Mouse (Mus musculus) heart, embryonic 16.5 days (tissue): ENCODE data around the gene Rrp8. TPM values are rescaled to one million over a fixed set of nuclear protein-coding genes. Genes with fewer than 3 reads are reported as not detected.

Experiments used
- ATAC-seq: fragments of 200-750 bp; cut with Nextera tagmentation; replicated peaks from 2 replicates; pipeline ENCODE4 v1.8.0; 2017; ENCODE audit warnings: moderate number of reproducible peaks; ENCODE audit not compliant: insufficient read depth, low FRiP score; ENCODE audit errors: extremely low read depth
- H3K27ac ChIP-seq: fragments of 300-500 bp; sonication (generic); 2 replicates; pipeline ENCODE4 v1.5.1; 2014; ENCODE audit warnings: mild to moderate bottlenecking, low read length, control low read depth, moderate library complexity
- H3K27me3 ChIP-seq: fragments of 300-500 bp; sonication (generic); 2 replicates; pipeline ENCODE4 v1.6.1; 2014; ENCODE audit warnings: low read length, mixed read lengths; ENCODE audit not compliant: control insufficient read depth, insufficient read depth
- H3K36me3 ChIP-seq: fragments of 300-500 bp; sonication (generic); 2 replicates; pipeline ENCODE4 v1.6.1; 2014; ENCODE audit not compliant: control insufficient read depth, insufficient read depth
- H3K4me1 ChIP-seq: fragments of 300-500 bp; sonication (generic); 2 replicates; pipeline ENCODE4 v1.6.1; 2014; ENCODE audit warnings: low read length, mixed read lengths; ENCODE audit not compliant: control insufficient read depth, insufficient read depth
- H3K4me2 ChIP-seq: fragments of 300-500 bp; sonication (generic); 2 replicates; pipeline ENCODE4 v1.6.1; 2014; ENCODE audit warnings: low read depth, mild to moderate bottlenecking, control low read depth, low read length
- H3K4me3 ChIP-seq: fragments of 300-500 bp; sonication (generic); 2 replicates; pipeline ENCODE4 v1.5.1; 2014; ENCODE audit warnings: mild to moderate bottlenecking, control low read depth, low read length
- H3K9ac ChIP-seq: fragments of 300-500 bp; sonication (generic); 2 replicates; pipeline ENCODE4 v1.6.1; 2014; ENCODE audit warnings: low read length, control low read depth
- H3K9me3 ChIP-seq: fragments of 300-500 bp; sonication (generic); replicated peaks from 2 replicates; pipeline ENCODE4 v1.6.1; 2016; ENCODE audit warnings: low read length; ENCODE audit not compliant: control insufficient read depth
- WGBS: fragments of 180-500 bp; shearing (Covaris S2); extraction: QIAGEN DNeasy Blood & Tissue Kit; methylation state at CpG from one replicate; pipeline ENCODE4 v1.1.7; 2014; 5-methylcytosine and 5-hydroxymethylcytosine counted together
- polyA plus RNA-seq: library from polyadenylated mRNA; unstranded; fragments of >200 nt; fragmentation: Nextera tagmentation; extraction: Ambion mirVana; gene quantifications from 2 replicates; pipeline ENCODE4 v1.2.1, GENCODE M21; 2015

Rrp8 gene
- polyA plus RNA-seq: 21.7 and 22.2 TPM in 2 replicates

DNA sequence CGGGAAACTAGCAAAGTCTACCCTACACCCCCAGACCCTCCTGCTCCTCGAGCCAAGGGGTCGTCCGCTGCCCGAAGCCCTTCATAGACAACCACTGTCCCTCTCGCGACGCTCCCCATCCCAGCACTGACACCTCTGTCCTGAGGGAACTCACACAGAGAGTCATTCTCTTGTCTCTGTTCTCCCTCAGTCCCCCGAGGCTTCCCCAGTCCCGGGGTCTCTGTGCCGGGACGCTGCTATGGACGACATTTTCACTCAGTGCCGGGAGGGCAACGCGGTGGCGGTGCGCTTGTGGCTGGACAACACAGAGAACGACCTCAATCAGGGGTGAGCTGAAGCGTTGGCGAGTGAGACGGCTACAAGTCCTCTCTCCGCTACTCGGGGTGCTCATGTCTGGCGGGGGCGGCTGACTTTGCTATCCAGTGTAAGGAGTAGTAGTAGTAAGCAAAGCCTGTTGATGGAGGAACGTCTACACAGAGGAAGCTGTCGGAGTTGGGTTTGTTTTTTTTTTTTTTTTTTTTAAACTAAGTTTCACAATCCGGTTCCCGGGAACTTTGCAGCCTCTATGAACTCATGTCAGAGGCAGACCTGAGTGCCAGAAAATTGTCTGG, at the start of gene Rrp8:
Gene Rrp8, minus strand, starts transcription at position 475 of the 611 bp plus-strand sequence.
- Histone ChIP-seq H3K27ac (peak within 1 kb of the TSS; percentile 98), H3K9me3 (no peaks in the 10 kb centered on the region), H3K27me3 (no peaks in the 10 kb centered on the region), H3K36me3 (peaks cover 39% of the 10 kb centered on the region), H3K4me3 (peak within 1 kb of the TSS; percentile 94), H3K9ac (peak within 1 kb of the TSS; percentile 98), H3K4me2 (peak within 1 kb of the TSS; percentile 86), H3K4me1 (peaks cover 23% of the 10 kb centered on the region)
- WGBS: under 1% methylated on average over 30 of the region's 30 CpGs
- peak; percentile 3; the same call in 1 of the 2 replicates for ATAC-seq

DNA sequence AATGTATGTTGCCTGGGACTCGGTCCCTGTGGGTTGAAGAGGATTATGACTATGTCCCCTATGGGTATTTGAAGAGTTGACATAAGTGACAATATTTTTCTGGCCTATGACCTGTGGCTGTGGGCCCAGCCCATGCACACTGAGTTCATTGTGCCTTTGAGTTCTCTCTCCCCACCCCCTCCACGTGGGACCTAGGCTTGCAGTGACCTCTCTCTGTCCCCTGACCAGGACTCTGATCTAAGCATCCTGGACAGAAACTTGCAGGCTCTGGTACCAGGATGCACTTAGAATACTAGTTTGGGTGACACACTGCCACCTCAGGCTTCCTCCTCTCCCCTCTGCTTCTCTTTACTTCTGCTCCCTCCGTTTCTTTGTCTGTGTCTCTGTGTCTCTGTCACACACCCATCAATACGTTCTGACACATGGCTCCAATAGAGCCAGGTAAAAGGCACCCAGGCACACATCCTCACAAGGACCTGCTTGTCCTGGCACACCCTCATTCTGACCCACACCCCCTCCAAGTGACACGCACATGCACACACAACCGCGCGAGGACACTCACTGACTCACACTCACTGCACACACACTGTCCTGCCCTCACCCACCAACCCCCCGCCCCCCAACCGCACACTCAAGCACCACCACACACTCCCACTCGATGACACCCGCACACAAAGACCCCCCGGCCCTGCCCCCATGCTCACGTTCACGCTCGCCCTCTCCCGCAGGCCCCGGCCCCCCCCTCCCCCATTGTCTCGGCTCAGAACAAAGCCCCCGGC, 49.5 kb upstream of the Rrp8 start:
- Histone ChIP-seq H3K9me3 (no peaks in the 10 kb centered on the region), H3K4me2 (peak overlapping the region; percentile 74), H3K36me3 (no peaks in the 10 kb centered on the region), H3K9ac (peak overlapping the region; percentile 82), H3K27me3 (peaks cover 18% of the 10 kb centered on the region), H3K27ac (peak overlapping the region; percentile 86), H3K4me1 (peaks cover 5% of the 10 kb centered on the region; the same call in 1 of the 2 replicates), H3K4me3 (peak overlapping the region; percentile 78)
- peak; percentile 53; the same call in 1 of the 2 replicates for ATAC-seq
- WGBS: 9% methylated on average over 18 of the region's 20 CpGs

DNA sequence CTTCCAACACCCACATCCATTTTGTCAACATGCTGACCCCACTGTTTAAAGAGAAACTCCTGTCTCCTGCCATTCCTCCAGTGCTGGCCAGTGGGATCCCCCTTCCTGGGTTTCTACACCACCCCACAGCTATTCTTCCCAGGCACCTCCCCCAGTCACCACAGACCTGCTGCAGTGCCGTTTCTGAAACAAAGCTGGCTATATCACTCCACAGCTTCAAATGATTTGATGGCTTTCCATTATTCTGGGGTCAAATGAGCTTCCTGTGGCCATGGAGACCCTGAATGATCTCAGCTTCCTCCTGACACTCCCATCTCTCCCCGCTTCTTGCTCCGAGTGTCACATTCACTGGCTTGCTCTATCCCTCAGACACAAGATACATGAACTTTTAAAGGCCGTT, 47.4 kb upstream of the Rrp8 start:
- no peak overlapping the region for H3K9ac ChIP-seq
- WGBS: 41% methylated on average over 4 of the region's 4 CpGs
- no peak for ATAC-seq
- H3K27me3 ChIP-seq: peaks cover 18% of the 10 kb centered on the region
- peak overlapping the region; percentile 28; the same call in 1 of the 2 replicates for H3K27ac ChIP-seq
- peak overlapping the region; percentile 20; the same call in 1 of the 2 replicates for H3K4me2 ChIP-seq
- no peaks in the 10 kb centered on the region for H3K36me3 ChIP-seq
- H3K4me3 ChIP-seq: no peak overlapping the region
- H3K4me1 ChIP-seq: peaks cover 5% of the 10 kb centered on the region
- no peaks in the 10 kb centered on the region for H3K9me3 ChIP-seq

DNA sequence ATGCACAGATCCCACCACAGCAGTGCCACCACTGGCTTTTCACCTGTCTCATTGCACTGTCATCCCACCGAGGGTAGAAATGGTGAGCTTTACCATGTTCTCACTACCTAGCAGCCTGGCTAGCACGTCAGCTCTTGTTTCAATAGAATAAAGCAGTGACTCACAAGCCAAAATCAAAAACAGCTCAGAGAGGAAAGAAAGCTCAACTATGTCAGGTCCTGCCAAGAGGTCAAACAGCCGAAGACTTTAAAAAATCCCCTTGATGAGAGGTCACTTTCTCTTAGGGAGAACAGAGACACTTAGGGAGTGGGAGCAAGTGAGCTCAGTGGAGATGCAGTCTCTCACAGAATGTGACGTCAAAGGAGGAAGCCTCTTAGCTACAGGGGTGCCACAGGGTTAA, 46.7 kb upstream of the Rrp8 start:
- 42% methylated on average over 4 of the region's 4 CpGs for WGBS
- Histone ChIP-seq H3K27ac (no peak overlapping the region; the same call in 1 of the 2 replicates), H3K4me2 (peak overlapping the region; percentile 20; the same call in 1 of the 2 replicates), H3K27me3 (peaks cover 16% of the 10 kb centered on the region), H3K4me3 (no peak overlapping the region), H3K9ac (no peak overlapping the region), H3K9me3 (no peaks in the 10 kb centered on the region), H3K36me3 (no peaks in the 10 kb centered on the region), H3K4me1 (peaks cover 8% of the 10 kb centered on the region)
- no peak for ATAC-seq

DNA sequence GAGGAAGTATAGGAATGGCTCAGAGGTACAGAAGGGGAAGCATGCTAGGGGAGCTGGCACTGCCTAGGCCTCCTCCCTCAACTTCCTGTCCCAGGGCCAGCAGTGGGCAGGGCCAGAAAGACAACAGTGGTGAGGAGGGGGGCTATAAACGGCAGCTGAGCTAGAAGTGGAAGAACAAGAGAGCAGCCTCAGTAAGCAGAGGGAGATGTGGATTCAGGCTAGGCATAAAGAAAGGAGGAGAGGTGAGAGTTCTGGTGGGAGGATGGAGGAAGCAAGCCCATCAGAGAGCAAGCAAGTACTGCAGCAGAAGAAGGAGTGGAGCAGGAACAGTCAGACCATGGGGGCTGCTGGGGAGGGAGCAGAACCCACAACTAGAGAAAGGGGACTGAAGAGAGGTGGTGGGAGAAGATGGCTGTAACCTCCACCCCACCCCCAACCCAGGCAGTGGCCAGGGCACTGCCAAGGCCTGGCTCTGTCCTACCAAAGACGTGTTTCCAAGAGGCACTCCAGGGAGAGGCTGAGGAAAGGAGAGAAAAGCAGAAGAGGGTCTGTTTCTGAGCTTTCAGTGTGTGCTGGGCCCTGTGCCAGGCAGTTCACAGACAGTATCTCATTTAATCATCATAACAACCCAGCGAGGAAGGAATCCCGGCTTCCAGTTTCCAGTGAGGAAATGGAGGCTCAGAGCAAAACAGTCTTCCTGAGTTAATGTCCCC, 41.5 kb upstream of the Rrp8 start:
- peaks cover 4% of the 10 kb centered on the region for H3K27me3 ChIP-seq
- 19% methylated on average over 3 of the region's 4 CpGs for WGBS
- H3K36me3 ChIP-seq: no peaks in the 10 kb centered on the region
- H3K4me1 ChIP-seq: peaks cover 21% of the 10 kb centered on the region
- H3K4me2 ChIP-seq: peak overlapping the region; percentile 49
- H3K27ac ChIP-seq: peak overlapping the region; percentile 89
- ATAC-seq: peak; percentile 64
- H3K9me3 ChIP-seq: no peaks in the 10 kb centered on the region
- H3K4me3 ChIP-seq: peak overlapping the region; percentile 4; the same call in 1 of the 2 replicates
- peak overlapping the region; percentile 43 for H3K9ac ChIP-seq

DNA sequence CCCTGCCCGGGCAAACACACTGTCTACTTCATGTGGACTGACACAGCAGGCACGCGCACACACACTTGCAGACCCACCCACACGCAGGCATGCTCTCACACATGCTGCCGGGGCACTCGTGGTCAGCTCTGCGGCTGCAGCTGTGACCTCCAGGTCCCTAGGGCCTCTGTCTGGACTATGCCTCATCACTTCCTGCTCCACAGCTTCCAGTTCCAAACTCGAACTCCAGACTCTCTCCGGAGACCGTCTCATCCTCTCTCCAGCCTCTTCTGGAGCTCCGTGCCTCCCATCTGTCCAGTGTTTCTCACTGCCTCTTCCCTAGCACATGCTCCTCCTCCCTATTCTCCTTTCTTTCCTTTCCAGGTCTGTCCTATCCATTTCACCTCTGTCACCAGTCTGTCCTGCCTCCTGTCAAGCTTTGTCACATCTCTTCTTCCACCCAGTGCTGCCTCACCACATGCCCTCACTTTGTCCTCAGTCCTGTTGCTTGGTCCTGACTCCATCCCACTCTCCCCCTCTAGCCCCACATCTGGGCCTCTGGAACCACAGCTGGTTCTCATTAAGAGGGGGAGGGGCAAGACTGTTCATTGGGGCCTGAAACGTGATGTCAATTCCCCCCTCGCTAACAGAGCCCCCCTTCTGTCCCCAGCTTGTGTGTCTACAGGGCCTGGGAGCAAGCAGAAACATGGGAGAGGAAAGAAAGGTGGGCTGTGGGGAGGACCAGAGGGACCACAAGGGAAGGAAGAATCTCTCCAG, 40.8 kb upstream of the Rrp8 start:
- peak overlapping the region; percentile 43; the same call in 1 of the 2 replicates for H3K9ac ChIP-seq
- H3K27me3 ChIP-seq: peaks cover 4% of the 10 kb centered on the region
- no peaks in the 10 kb centered on the region for H3K9me3 ChIP-seq
- peak; percentile 75 for ATAC-seq
- 33% methylated on average over 13 of the region's 13 CpGs for WGBS
- H3K4me2 ChIP-seq: peak overlapping the region; percentile 49
- peak overlapping the region; percentile 14 for H3K4me3 ChIP-seq
- H3K27ac ChIP-seq: peak overlapping the region; percentile 89
- H3K36me3 ChIP-seq: no peaks in the 10 kb centered on the region
- peaks cover 19% of the 10 kb centered on the region for H3K4me1 ChIP-seq

DNA sequence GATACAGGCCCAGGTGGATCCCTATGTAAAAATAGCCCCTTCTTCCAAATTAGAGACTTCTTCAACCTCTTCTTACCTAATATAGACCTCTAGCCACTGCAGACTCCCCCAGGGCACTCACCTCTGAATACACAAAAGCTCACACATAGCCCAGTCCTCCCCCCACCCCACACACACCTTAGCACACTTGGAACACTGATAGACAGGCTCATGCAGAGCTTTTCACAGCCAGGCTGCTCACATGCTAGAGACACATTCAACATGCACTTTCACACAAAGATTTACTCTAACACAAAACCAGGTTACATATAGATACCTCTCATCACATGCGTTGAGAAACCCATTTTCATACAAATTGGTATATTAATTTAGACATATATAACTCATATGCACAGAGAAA, 40.1 kb upstream of the Rrp8 start:
- Histone ChIP-seq H3K4me1 (peaks cover 19% of the 10 kb centered on the region), H3K9ac (no peak overlapping the region), H3K36me3 (peaks cover 5% of the 10 kb centered on the region; the same call in 1 of the 2 replicates), H3K4me3 (no peak overlapping the region), H3K27ac (peak overlapping the region; percentile 89; the same call in 1 of the 2 replicates), H3K4me2 (peak overlapping the region; percentile 49), H3K9me3 (no peaks in the 10 kb centered on the region), H3K27me3 (no peaks in the 10 kb centered on the region)
- WGBS: 84% methylated on average over 1 of the region's 1 CpGs
- ATAC-seq: no peak

DNA sequence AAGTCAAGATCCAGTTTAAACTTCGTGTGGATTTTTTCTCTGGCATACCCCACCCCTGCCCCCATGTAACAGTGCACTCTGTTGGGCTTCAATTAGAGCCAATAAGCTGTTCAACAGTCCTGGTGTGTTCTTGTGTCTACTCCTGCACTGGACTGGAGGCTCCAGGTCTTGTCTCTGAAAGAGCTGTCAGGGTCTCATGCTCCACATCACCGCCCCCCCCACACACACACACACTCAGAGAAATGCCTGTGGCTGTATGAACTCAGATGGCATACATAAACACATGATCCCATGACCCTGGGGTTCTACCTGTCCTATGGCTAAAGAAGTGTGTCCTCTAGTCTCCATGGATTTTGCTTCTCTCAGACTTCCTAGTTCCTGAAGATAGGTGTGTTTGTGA, 38.8 kb upstream of the Rrp8 start:
- 80% methylated on average over 2 of the region's 2 CpGs for WGBS
- ATAC-seq: no peak

More for the DNA sequence above, 38.8 kb upstream of the Rrp8 start:
- no peak overlapping the region for H3K27ac ChIP-seq
- no peaks in the 10 kb centered on the region for H3K9me3 ChIP-seq
- H3K4me1 ChIP-seq: peaks cover 19% of the 10 kb centered on the region
- H3K9ac ChIP-seq: no peak overlapping the region
- H3K36me3 ChIP-seq: peaks cover 8% of the 10 kb centered on the region; the same call in 1 of the 2 replicates
- H3K4me2 ChIP-seq: no peak overlapping the region
- no peaks in the 10 kb centered on the region for H3K27me3 ChIP-seq
- H3K4me3 ChIP-seq: no peak overlapping the region
